Mouse (Mus musculus) heart, adult 11 months (tissue): ENCODE measurements at regions not wholly inside any gene's neighbourhood (a gene's known extent, or its start where the extent isn't known, plus 50 kb on each side); places are given as distances from the start of the nearest gene placed in this dataset.
"Not testable (repeated sequence)": the region's sequence is repeated elsewhere in the genome, so short reads cannot be mapped to it uniquely, and the experiment has no call there.

Experiments
- DNase-seq: peaks from one replicate; pipeline ENCODE4 v3.0.0; 2022

DNA sequence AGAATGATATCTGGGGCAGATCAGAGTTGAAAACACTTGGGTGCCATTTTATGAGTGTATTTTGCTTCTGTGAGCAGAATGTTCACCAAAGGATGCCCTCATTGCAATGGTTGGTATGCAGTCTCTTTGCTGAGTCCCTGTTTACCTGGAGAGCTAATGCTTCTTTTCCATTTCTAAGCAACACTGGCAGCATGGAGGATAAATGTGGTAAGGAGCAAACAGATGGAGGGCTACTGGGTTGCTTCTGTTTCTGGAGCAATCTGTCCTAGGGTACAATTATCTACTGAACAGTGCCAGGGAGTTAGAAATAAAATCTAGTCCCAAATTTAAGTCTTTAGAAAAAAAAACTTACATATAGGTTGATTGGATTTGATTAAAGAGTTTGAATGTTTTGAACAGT lies 245.9 kb downstream of the AI429214 start:
- no peak for DNase-seq

DNA sequence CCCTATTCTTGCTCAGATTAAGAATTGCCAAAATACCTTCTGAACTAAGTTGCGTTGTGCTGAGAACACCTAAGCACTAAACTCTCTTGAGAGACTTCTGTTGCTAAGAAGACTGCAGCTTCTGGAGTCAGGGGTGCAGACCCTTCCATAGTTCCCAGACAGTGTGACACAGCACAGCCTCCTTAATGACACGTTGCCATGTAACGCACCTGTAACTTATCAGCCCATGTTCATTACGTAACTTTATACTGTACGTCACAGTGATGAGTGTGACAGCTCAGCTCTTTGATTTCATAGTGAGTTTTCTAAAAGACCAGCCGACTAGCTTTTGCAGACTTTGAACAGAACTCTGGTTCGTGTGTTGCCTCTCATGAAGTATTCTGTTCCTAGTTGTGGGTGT lies 257.8 kb downstream of the AI429214 start:
- DNase-seq = not testable (repeated sequence)

GRCm38 (mm10) chr8:37291069-37291850 lies 297.9 kb downstream of the AI429214 start:
- no peak for DNase-seq
